Mouse (Mus musculus) ovary, postnatal 10 days (tissue): ENCODE measurements around the gene Clip2.
A peak's percentile ranks its signal among the peaks of the same experiment; 100 is the strongest.

Experiments
- DNase-seq: peaks from one replicate; pipeline ENCODE4 v3.0.0; 2022; ENCODE audit warnings: low spot score

The Clip2 gene

GRCm38 (mm10) chr5:134552110-134552972, at the start of gene Clip2:
Clip2 (minus strand) TSS chr5:134552434.
- peak; percentile 99 for DNase-seq

- no peak for DNase-seq
Measured at GRCm38 (mm10) chr5:134597711-134598110, 45.5 kb upstream of the Clip2 start.

GRCm38 (mm10) chr5:134593093-134593492, 40.9 kb upstream of the Clip2 start:
- DNase-seq: no peak

- no peak for DNase-seq
Measured at GRCm38 (mm10) chr5:134592026-134592581, 39.9 kb upstream of the Clip2 start.

- no peak for DNase-seq
Measured at GRCm38 (mm10) chr5:134589900-134590299, 37.7 kb upstream of the Clip2 start.

GRCm38 (mm10) chr5:134584798-134585197, 32.6 kb upstream of the Clip2 start:
- DNase-seq: no peak

- DNase-seq: no peak
Measured at GRCm38 (mm10) chr5:134583884-134584213, 31.6 kb upstream of the Clip2 start.

GRCm38 (mm10) chr5:134583006-134583883, 31.0 kb upstream of the Clip2 start:
- no peak for DNase-seq

GRCm38 (mm10) chr5:134582221-134582907, 30.1 kb upstream of the Clip2 start:
- DNase-seq: peak; percentile 83

- no peak for DNase-seq
Measured at GRCm38 (mm10) chr5:134581146-134581545, 28.9 kb upstream of the Clip2 start, which contains the start of gene Rfc2. Rfc2 (plus strand) TSS chr5:134581366.

GRCm38 (mm10) chr5:134579135-134579534, 26.9 kb upstream of the Clip2 start:
- DNase-seq: no peak

- DNase-seq: no peak
Measured at GRCm38 (mm10) chr5:134577534-134577933, 25.3 kb upstream of the Clip2 start.

- no peak for DNase-seq
Measured at GRCm38 (mm10) chr5:134576517-134577220, 24.4 kb upstream of the Clip2 start.

GRCm38 (mm10) chr5:134575833-134576232, 23.6 kb upstream of the Clip2 start:
- DNase-seq: no peak

GRCm38 (mm10) chr5:134572508-134573214, 20.4 kb upstream of the Clip2 start:
- DNase-seq: no peak

GRCm38 (mm10) chr5:134571730-134572507, 19.7 kb upstream of the Clip2 start:
- DNase-seq: peak; percentile 22

- no peak for DNase-seq
Measured at GRCm38 (mm10) chr5:134568964-134569491, 16.8 kb upstream of the Clip2 start.

GRCm38 (mm10) chr5:134568030-134568429, 15.8 kb upstream of the Clip2 start:
- DNase-seq: no peak

- no peak for DNase-seq
Measured at GRCm38 (mm10) chr5:134567445-134567844, 15.2 kb upstream of the Clip2 start.

- DNase-seq: no peak
Measured at GRCm38 (mm10) chr5:134565696-134566095, 13.5 kb upstream of the Clip2 start.
